Mouse (Mus musculus): ENCODE measurements at regions not wholly inside any gene's neighbourhood (a gene's known extent, or its start where the extent isn't known, plus 50 kb on each side); places are given as distances from the start of the nearest gene placed in this dataset.

GRCm38 (mm10) chr4:110038696-110039095, 60.8 kb downstream of the Dmrta2 start:
- Histone ChIP-seq H3K9me3 (no peaks in the 10 kb centered on the region), H3K27me3 (replicated peaks) (peaks cover 7% of the 10 kb centered on the region), H3K4me1 (no peaks in the 10 kb centered on the region), H3K36me3 (replicated peaks; ENCODE audit: low read length) (no peaks in the 10 kb centered on the region), H3K4me3 (replicated peaks) (no peak overlapping the region)
- TF ChIP-seq GATA1 (IDR thresholded peaks at IDR 0.05; ENCODE audit: borderline replicate concordance, low read length) (no peak), FLI1 (IDR thresholded peaks at IDR 0.05; ENCODE audit: low read length) (no peak)

GRCm38 (mm10) chr4:110044851-110045618, 67.2 kb downstream of the Dmrta2 start:
- no peaks in the 10 kb centered on the region for H3K36me3 ChIP-seq (replicated peaks; ENCODE audit: low read length)
- H3K27me3 ChIP-seq (replicated peaks) = peaks cover 7% of the 10 kb centered on the region
- TF ChIP-seq GATA1 (IDR thresholded peaks at IDR 0.05; ENCODE audit: borderline replicate concordance, low read length) (no peak), FLI1 (IDR thresholded peaks at IDR 0.05; ENCODE audit: low read length) (no peak)
- H3K9me3 ChIP-seq = no peaks in the 10 kb centered on the region
- no peak overlapping the region for H3K4me3 ChIP-seq (replicated peaks)
- H3K4me1 ChIP-seq = no peaks in the 10 kb centered on the region

GRCm38 (mm10) chr4:110045651-110046269, 67.9 kb downstream of the Dmrta2 start:
- Histone ChIP-seq H3K4me1 (peaks cover 5% of the 10 kb centered on the region), H3K4me3 (replicated peaks) (no peak overlapping the region), H3K36me3 (replicated peaks; ENCODE audit: low read length) (no peaks in the 10 kb centered on the region), H3K27me3 (replicated peaks) (peaks cover 9% of the 10 kb centered on the region), H3K9me3 (no peaks in the 10 kb centered on the region)
- TF ChIP-seq GATA1 (IDR thresholded peaks at IDR 0.05; ENCODE audit: borderline replicate concordance, low read length) (no peak), FLI1 (IDR thresholded peaks at IDR 0.05; ENCODE audit: low read length) (no peak)

- no peak for TF ChIP-seq GATA1 (IDR thresholded peaks at IDR 0.05; ENCODE audit: borderline replicate concordance, low read length)
- TF ChIP-seq FLI1 (IDR thresholded peaks at IDR 0.05; ENCODE audit: low read length) = no peak
- no peaks in the 10 kb centered on the region for H3K36me3 ChIP-seq (replicated peaks; ENCODE audit: low read length)
- peaks cover 14% of the 10 kb centered on the region for H3K27me3 ChIP-seq (replicated peaks)
- H3K4me1 ChIP-seq = peaks cover 10% of the 10 kb centered on the region
- H3K9me3 ChIP-seq = no peaks in the 10 kb centered on the region
- no peak overlapping the region for H3K4me3 ChIP-seq (replicated peaks)
These were observed 68.4 kb downstream of the Dmrta2 start for GRCm38 (mm10) chr4:110046270-110046651.

- TF ChIP-seq FLI1 (IDR thresholded peaks at IDR 0.05; ENCODE audit: low read length) (no peak), GATA1 (IDR thresholded peaks at IDR 0.05; ENCODE audit: borderline replicate concordance, low read length) (no peak)
- peak overlapping the region; percentile 93 for H3K4me3 ChIP-seq (replicated peaks)
- H3K4me1 ChIP-seq = peaks cover 12% of the 10 kb centered on the region
- no peaks in the 10 kb centered on the region for H3K9me3 ChIP-seq
- peaks cover 29% of the 10 kb centered on the region for H3K27me3 ChIP-seq (replicated peaks)
- H3K36me3 ChIP-seq (replicated peaks; ENCODE audit: low read length) = no peaks in the 10 kb centered on the region
These were observed 72.8 kb downstream of the Dmrta2 start for GRCm38 (mm10) chr4:110050393-110051280.

- H3K4me3 ChIP-seq (replicated peaks) = peak overlapping the region; percentile 93
- no peaks in the 10 kb centered on the region for H3K9me3 ChIP-seq
- no peaks in the 10 kb centered on the region for H3K36me3 ChIP-seq (replicated peaks; ENCODE audit: low read length)
- H3K4me1 ChIP-seq = peaks cover 12% of the 10 kb centered on the region
- TF ChIP-seq FLI1 (IDR thresholded peaks at IDR 0.05; ENCODE audit: low read length) (no peak), GATA1 (IDR thresholded peaks at IDR 0.05; ENCODE audit: borderline replicate concordance, low read length) (no peak)
- H3K27me3 ChIP-seq (replicated peaks) = peaks cover 29% of the 10 kb centered on the region
These were observed 73.4 kb downstream of the Dmrta2 start for GRCm38 (mm10) chr4:110051281-110051665.

- H3K36me3 ChIP-seq (replicated peaks; ENCODE audit: low read length) = no peaks in the 10 kb centered on the region
- peaks cover 12% of the 10 kb centered on the region for H3K4me1 ChIP-seq
- H3K4me3 ChIP-seq (replicated peaks) = no peak overlapping the region
- H3K27me3 ChIP-seq (replicated peaks) = peaks cover 29% of the 10 kb centered on the region
- TF ChIP-seq GATA1 (IDR thresholded peaks at IDR 0.05; ENCODE audit: borderline replicate concordance, low read length) = no peak
- TF ChIP-seq FLI1 (IDR thresholded peaks at IDR 0.05; ENCODE audit: low read length) = no peak
- H3K9me3 ChIP-seq = no peaks in the 10 kb centered on the region
These were observed 74.0 kb downstream of the Dmrta2 start for GRCm38 (mm10) chr4:110051872-110052271.

GRCm38 (mm10) chr4:110052998-110053397, 75.1 kb downstream of the Dmrta2 start:
- no peaks in the 10 kb centered on the region for H3K36me3 ChIP-seq (replicated peaks; ENCODE audit: low read length)
- H3K27me3 ChIP-seq (replicated peaks) = peaks cover 29% of the 10 kb centered on the region
- H3K9me3 ChIP-seq = no peaks in the 10 kb centered on the region
- peaks cover 12% of the 10 kb centered on the region for H3K4me1 ChIP-seq
- no peak overlapping the region for H3K4me3 ChIP-seq (replicated peaks)
- TF ChIP-seq FLI1 (IDR thresholded peaks at IDR 0.05; ENCODE audit: low read length) = no peak
- no peak for TF ChIP-seq GATA1 (IDR thresholded peaks at IDR 0.05; ENCODE audit: borderline replicate concordance, low read length)

GRCm38 (mm10) chr4:110073836-110074235, 96.0 kb downstream of the Dmrta2 start:
- H3K27me3 ChIP-seq (replicated peaks) = no peaks in the 10 kb centered on the region
- H3K36me3 ChIP-seq (replicated peaks; ENCODE audit: low read length) = no peaks in the 10 kb centered on the region
- no peaks in the 10 kb centered on the region for H3K9me3 ChIP-seq
- no peak overlapping the region for H3K4me3 ChIP-seq (replicated peaks)
- H3K4me1 ChIP-seq = no peaks in the 10 kb centered on the region
- TF ChIP-seq GATA1 (IDR thresholded peaks at IDR 0.05; ENCODE audit: borderline replicate concordance, low read length) (no peak), FLI1 (IDR thresholded peaks at IDR 0.05; ENCODE audit: low read length) (no peak)
